Mouse (Mus musculus): ENCODE measurements around the gene Gm26558. TPM values are rescaled to one million over a fixed set of nuclear protein-coding genes. Genes with fewer than 3 reads are reported as not detected.

Gm26558 gene
- total RNA-seq, 2 experiments from 2014 or later = 0.76 TPM; not detected in 1

Other genes with a start within 250 kb of the Gm26558 start
- gene Sp5, start 187.2 kb downstream of the Gm26558 start, total RNA-seq (2021) = under 1 TPM; 0.44 to 0.68 TPM
- under 1 TPM; 0.54 to 0.59 TPM for gene Erich2, start 153.3 kb downstream of the Gm26558 start, total RNA-seq (2021)
- 100 to 1,000 TPM; 361 to 392 TPM for gene Gad1, start 109.0 kb downstream of the Gm26558 start, total RNA-seq (2021)
- gene Gorasp2, start 532 bp downstream of the Gm26558 start, total RNA-seq (2021) = 10 to 100 TPM; 92.0 to 96.9 TPM
- gene Tlk1, start 163.6 kb upstream of the Gm26558 start, total RNA-seq (2021) = 10 to 100 TPM; 82.7 to 94.7 TPM